Comparison of ENCODE assay signal across 20 mouse cellular contexts in the genomic region with DNA sequence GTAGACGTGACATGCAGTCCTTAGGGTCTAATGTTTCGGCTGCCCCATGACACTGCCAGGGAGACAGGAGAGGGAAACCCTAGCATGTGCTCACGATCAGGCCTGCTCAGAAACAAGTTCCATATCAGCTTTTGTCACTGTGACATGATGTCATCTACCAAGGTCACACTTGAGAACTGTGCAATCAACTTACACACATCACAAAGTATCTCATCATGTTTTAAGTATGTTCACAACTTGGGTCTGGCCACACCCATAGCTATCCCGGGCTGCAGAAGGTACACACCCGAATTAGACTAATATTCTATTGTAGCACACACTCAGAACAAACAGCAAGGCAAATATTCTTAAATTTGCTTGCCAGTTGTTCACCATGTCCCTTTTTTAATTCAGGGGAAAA. TPM values are rescaled to one million over a fixed set of nuclear protein-coding genes. Genes with fewer than 3 reads are reported as not detected.
DNase-seq lines count a peak whose midpoint lies in the region; ATAC-seq lines count a peak whose summit lies in the region.
"Had no signal": no experiment of that assay in that cellular context is flagged by ENCODE, and none has a peak within 500 bp of the region (broad histone marks: within the 10 kb centered on the region; RNA-seq: fewer than 3 reads in every experiment).

No protein-coding gene starts in this region.

- H3K27ac ChIP-seq in liver, embryonic 12.5 days, result no peak overlapping the region
- H3K27ac ChIP-seq in liver, embryonic 13.5 days, result no peak overlapping the region
- no peak overlapping the region for H3K27ac ChIP-seq in liver, embryonic 15.5 days (replicated peaks)
- H3K27ac ChIP-seq: embryonic facial prominence, embryonic 10.5 days; embryonic facial prominence, embryonic 12.5 days; forebrain, embryonic 13.5 days; forebrain, embryonic 15.5 days had no signal

- H3K36me3 ChIP-seq in liver, embryonic 12.5 days, result peaks cover 66% of the 10 kb centered on the region
- peaks cover 42% of the 10 kb centered on the region for H3K36me3 ChIP-seq in liver, embryonic 13.5 days
- H3K36me3 ChIP-seq in liver, embryonic 15.5 days (replicated peaks), result peaks cover 46% of the 10 kb centered on the region

- WGBS in liver, embryonic 12.5 days (ENCODE audit: insufficient replicate concordance), result 63% methylated on average over 5 of the region's 5 CpGs
- 65% methylated on average over 5 of the region's 5 CpGs for WGBS in liver, embryonic 13.5 days (ENCODE audit: insufficient replicate concordance)
- 66% methylated on average over 5 of the region's 5 CpGs for WGBS in liver, embryonic 15.5 days (ENCODE audit: insufficient replicate concordance)

- H3K4me1 ChIP-seq in liver, embryonic 12.5 days, result 0 out of 2 replicates have a peak, but pooled peaks cover 4% of the 10 kb centered on the region
- H3K4me1 ChIP-seq in liver, embryonic 13.5 days (replicated peaks), result peaks cover 13% of the 10 kb centered on the region
- H3K4me1 ChIP-seq in liver, embryonic 15.5 days (replicated peaks), result 0 out of 2 replicates have a peak, but pooled peaks cover 4% of the 10 kb centered on the region
- H3K4me1 ChIP-seq: embryonic facial prominence, embryonic 10.5 days; embryonic facial prominence, embryonic 12.5 days; forebrain, embryonic 13.5 days; forebrain, embryonic 15.5 days had no signal

- no peak overlapping the region for H3K9ac ChIP-seq in liver, embryonic 12.5 days
- no peak overlapping the region for H3K9ac ChIP-seq in liver, embryonic 13.5 days
- H3K9ac ChIP-seq in liver, embryonic 15.5 days, result no peak overlapping the region
- H3K9ac ChIP-seq: embryonic facial prominence, embryonic 12.5 days; forebrain, embryonic 13.5 days; forebrain, embryonic 15.5 days had no signal

- no peaks in the 10 kb centered on the region for H3K27me3 ChIP-seq in liver, embryonic 12.5 days (replicated peaks)
- no peaks in the 10 kb centered on the region for H3K27me3 ChIP-seq in liver, embryonic 13.5 days
- H3K27me3 ChIP-seq in liver, embryonic 15.5 days, result no peaks in the 10 kb centered on the region
- H3K27me3 ChIP-seq: embryonic facial prominence, embryonic 12.5 days; forebrain, embryonic 13.5 days; forebrain, embryonic 15.5 days had no signal

- no peak overlapping the region for H3K4me2 ChIP-seq in liver, embryonic 12.5 days
- H3K4me2 ChIP-seq in liver, embryonic 13.5 days, result no peak overlapping the region
- no peak overlapping the region for H3K4me2 ChIP-seq in liver, embryonic 15.5 days
- H3K4me2 ChIP-seq: embryonic facial prominence, embryonic 12.5 days; forebrain, embryonic 13.5 days; forebrain, embryonic 15.5 days had no signal

- peak; percentile 81 for ATAC-seq in liver, embryonic 12.5 days
- ATAC-seq in liver, embryonic 13.5 days (ENCODE audit: low read depth), result peak; percentile 72
- ATAC-seq in liver, embryonic 15.5 days (ENCODE audit: insufficient read depth), result peak; percentile 47; the same call in 1 of the 2 replicates
- 0 out of 2 replicates have a peak, but pooled peaks have one; percentile 16 for ATAC-seq in megakaryocyte-erythroid progenitor cell, adult 5-6 weeks (replicated peaks; ENCODE audit: low FRiP score, low TSS enrichment, poor library complexity, severe bottlenecking)
- ATAC-seq: forebrain, embryonic 13.5 days; forebrain, embryonic 15.5 days had no signal

- no peak overlapping the region for H3K4me3 ChIP-seq in liver, embryonic 12.5 days
- no peak overlapping the region for H3K4me3 ChIP-seq in liver, embryonic 13.5 days (replicated peaks)
- no peak overlapping the region for H3K4me3 ChIP-seq in liver, embryonic 15.5 days (replicated peaks)
- H3K4me3 ChIP-seq: embryonic facial prominence, embryonic 10.5 days; embryonic facial prominence, embryonic 12.5 days; forebrain, embryonic 13.5 days; forebrain, embryonic 15.5 days had no signal

- DNase-seq in liver, result no peak
- DNase-seq in liver, embryonic 13.5 days, result no peak
- DNase-seq in right cerebral cortex, adult 2 months (ENCODE audit: low spot score in 2 of 2), result no peak
- no peak for DNase-seq in thymus, adult 18-20 months
- no peak for DNase-seq in layer of hippocampus, postnatal 36 days
- DNase-seq: adrenal gland, adult 2 months; adrenal gland, postnatal 10 days; adrenal gland, postnatal 25 days; cerebellum, adult 11-12 months; cerebellum, adult 2 months; cerebellum, adult 9-10 months; cerebellum, postnatal 10 days; cerebellum, postnatal 25 days had no signal

- no peaks in the 10 kb centered on the region for H3K9me3 ChIP-seq in liver, embryonic 12.5 days (replicated peaks)
- no peaks in the 10 kb centered on the region for H3K9me3 ChIP-seq in liver, embryonic 13.5 days (replicated peaks)
- no peaks in the 10 kb centered on the region for H3K9me3 ChIP-seq in liver, embryonic 15.5 days (replicated peaks)
- H3K9me3 ChIP-seq: embryonic facial prominence, embryonic 10.5 days; embryonic facial prominence, embryonic 12.5 days; forebrain, embryonic 13.5 days; forebrain, embryonic 15.5 days had no signal

RNA-seq across cellular contexts. Expression of a gene that starts 14.9 kb away (rescaled TPM):
- polyA plus RNA-seq in liver, embryonic 12.5 days (2016; fragmentation: Nextera tagmentation; extraction: Ambion mirVana), result 42.5 and 42.6 TPM in 2 replicates
- polyA plus RNA-seq in liver, embryonic 13.5 days (2015; fragmentation: Nextera tagmentation; extraction: Ambion mirVana), result 39.5 and 42.0 TPM in 2 replicates
- polyA plus RNA-seq in liver, embryonic 15.5 days (2015; fragmentation: Nextera tagmentation; extraction: Ambion mirVana), result 39.5 and 44.5 TPM in 2 replicates
- 35.5 and 43.3 TPM in 2 replicates for total RNA-seq in megakaryocyte-erythroid progenitor cell, adult 5-6 weeks (2014; fragmentation: Nextera tagmentation)
- total RNA-seq in megakaryocyte-erythroid progenitor cell, adult 5-6 weeks (2017), result 37.1 and 44.1 TPM in 2 replicates
- 10 to 100 TPM; 13.0 to 13.8 TPM for total RNA-seq in layer of hippocampus, postnatal 36 days (2021)

RNA-seq across cellular contexts. Expression of a gene that starts 49.3 kb away (rescaled TPM):
- polyA plus RNA-seq in liver, embryonic 12.5 days (2016; fragmentation: Nextera tagmentation; extraction: Ambion mirVana), result 7.5 and 8.2 TPM in 2 replicates
- 4.9 and 6.5 TPM in 2 replicates for polyA plus RNA-seq in liver, embryonic 13.5 days (2015; fragmentation: Nextera tagmentation; extraction: Ambion mirVana)
- 5.1 and 5.5 TPM in 2 replicates for polyA plus RNA-seq in liver, embryonic 15.5 days (2015; fragmentation: Nextera tagmentation; extraction: Ambion mirVana)
- 22.7 and 31.5 TPM in 2 replicates for total RNA-seq in megakaryocyte-erythroid progenitor cell, adult 5-6 weeks (2014; fragmentation: Nextera tagmentation)
- 7.9 and 42.5 TPM in 2 replicates for total RNA-seq in megakaryocyte-erythroid progenitor cell, adult 5-6 weeks (2017)
- 10 to 100 TPM; 43.6 to 52.4 TPM for total RNA-seq in layer of hippocampus, postnatal 36 days (2021)

Comparison
In these comparisons a context has a peak if more than half of its experiments do, and no peak if none do; other contexts are left out.
1. ATAC-seq: peak in every context shown above with its lines; median percentile 81 in liver, embryonic 12.5 days; 72 in liver, embryonic 13.5 days; 47 in liver, embryonic 15.5 days; 16 in megakaryocyte-erythroid progenitor cell, adult 5-6 weeks.